Mouse (Mus musculus): ENCODE results near the gene Spint2.

GRCm38 (mm10) chr7:29244732-29245416 is 36.8 kb downstream of the Spint2 start:
- peak; percentile 73 for TF ChIP-seq CTCF (IDR thresholded peaks at IDR 0.05; ENCODE audit: low read depth)
- TF ChIP-seq EP300 (IDR thresholded peaks at IDR 0.05; ENCODE audit: low read depth) = no peak
